Mouse (Mus musculus) NIH3T3 (cell line): ENCODE data around the gene Robo2.
"Not testable (repeated sequence)": the region's sequence is repeated elsewhere in the genome, so short reads cannot be mapped to it uniquely, and the experiment has no call there.

Source experiments
- DNase-seq: peaks from one replicate; pipeline ENCODE4 v3.0.0-alpha.2; 2012; ENCODE audit warnings: low read depth

The Robo2 gene

DNA sequence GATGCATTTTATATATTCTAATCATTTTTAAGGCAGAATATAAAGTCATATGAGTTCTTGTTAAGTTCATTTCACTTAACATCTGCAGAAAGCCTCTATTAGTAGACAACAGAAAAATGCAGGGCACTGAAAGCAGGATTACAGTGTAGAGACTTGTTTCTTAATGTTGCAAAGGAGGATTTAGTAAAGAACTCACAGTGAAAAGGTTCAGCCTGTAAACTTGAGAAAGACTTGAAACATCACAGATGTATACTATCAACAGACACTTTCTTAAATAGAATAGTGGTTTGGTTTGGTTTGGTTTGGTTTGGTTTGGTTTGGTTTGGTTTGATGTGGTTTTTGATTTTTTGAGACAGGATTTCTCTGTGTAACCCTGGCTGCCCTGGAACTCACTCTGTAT, 349.7 kb downstream of the Robo2 start:
- DNase-seq: no peak

DNA sequence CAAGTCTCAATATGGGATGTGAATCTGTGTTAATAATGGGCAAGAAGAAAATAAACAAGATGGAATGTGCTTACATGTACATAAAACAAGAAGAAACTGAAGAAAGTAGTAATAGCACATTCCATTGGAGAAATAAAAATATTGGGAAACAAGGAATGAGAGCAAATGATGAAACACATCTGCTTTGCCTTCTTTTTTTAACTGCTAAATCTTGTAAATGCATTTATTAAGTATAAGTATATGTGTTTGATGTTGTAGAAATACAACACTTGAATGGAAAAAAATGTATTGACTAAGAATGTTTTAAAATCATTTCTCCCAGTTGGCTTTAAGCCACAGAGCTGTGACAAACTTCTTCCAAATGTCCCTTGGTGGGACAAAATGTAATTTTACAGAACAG, 350.1 kb downstream of the Robo2 start:
- DNase-seq: no peak

DNA sequence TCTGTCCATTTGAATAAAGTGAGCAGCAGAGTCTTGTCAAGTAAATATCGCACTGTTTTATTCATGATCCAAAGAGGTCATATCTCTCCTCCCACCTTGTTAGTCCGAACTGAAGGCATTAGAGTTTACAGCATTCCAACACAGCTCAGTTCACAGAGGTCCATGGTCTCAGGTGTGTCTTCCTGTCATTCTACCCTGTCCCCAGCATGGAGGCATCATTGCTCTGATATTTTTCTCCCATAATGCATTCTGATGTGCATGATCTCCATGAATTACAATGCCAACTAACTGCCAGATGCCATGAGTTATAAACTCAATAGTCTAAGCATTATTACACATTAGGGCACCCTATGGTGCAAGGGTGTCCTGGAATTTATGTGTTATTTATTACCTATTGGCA, 354.7 kb downstream of the Robo2 start:
- DNase-seq: no peak

DNA sequence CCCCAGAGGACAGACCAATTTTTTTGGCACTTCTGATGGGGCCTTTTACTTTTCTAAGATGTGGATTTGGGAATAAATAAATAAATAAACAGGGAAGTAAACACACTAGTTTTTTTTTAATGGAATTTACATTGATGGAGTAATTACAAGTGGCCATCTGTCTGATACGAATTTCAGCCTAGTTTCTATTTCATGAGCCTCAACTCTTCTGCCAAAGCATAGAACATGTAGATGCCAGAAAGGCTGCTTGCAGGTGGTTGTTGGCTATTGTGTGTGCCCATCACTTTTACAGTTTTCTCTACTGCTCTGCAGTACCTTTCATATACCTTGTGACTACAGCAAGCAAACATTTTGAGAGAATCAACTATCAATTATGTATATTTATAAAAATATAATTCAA, 355.4 kb downstream of the Robo2 start:
- DNase-seq: no peak

- no peak for DNase-seq
Observed at GRCm38 (mm10) chr16:74055061-74055751, 356.4 kb downstream of the Robo2 start.

GRCm38 (mm10) chr16:74049467-74049866, 362.2 kb downstream of the Robo2 start:
- DNase-seq: no peak

DNA sequence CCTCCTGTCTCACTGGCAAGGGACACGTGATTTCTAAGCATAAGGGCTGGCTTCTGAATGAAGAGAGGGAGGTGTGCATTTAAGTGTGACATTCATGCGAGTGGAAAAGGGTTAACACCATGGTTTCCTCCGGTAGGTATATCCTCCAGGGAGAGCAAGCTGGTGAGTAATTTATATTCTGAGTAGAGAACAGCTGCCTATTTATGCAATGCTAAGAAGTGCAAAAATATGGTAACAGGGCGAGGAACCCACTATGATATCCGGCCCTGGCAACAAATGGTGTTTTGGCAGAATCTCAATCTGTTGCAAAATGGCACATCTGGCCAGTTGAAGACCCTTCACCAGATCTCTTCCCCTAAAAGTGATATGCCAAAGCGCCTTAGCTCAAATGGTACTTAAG, 362.6 kb downstream of the Robo2 start:
- DNase-seq: no peak

DNA sequence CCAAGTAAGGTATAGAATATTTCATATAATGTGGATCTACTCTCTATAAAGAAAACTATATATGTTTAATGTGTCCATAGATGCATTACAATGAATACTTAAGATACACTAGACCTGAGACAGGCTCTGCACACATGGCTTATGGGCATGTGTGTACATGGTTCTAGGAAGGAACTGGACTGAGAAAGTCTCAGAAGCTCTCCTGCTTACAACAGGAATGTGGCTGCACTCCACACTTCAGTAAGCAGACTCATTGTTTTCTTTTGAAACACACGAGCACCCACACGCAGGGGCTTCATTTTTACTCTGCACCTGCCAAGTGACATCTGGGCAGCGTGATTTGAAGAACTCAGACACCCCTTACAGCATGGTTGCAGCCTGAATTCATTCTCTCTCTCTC, 364.4 kb downstream of the Robo2 start:
- DNase-seq: no peak

- not testable (repeated sequence) for DNase-seq
Observed at GRCm38 (mm10) chr16:74040797-74041196, 370.8 kb downstream of the Robo2 start.

GRCm38 (mm10) chr16:74027822-74028221, 383.8 kb downstream of the Robo2 start:
- no peak for DNase-seq

GRCm38 (mm10) chr16:74022281-74022978, 389.2 kb downstream of the Robo2 start:
- DNase-seq: no peak

DNA sequence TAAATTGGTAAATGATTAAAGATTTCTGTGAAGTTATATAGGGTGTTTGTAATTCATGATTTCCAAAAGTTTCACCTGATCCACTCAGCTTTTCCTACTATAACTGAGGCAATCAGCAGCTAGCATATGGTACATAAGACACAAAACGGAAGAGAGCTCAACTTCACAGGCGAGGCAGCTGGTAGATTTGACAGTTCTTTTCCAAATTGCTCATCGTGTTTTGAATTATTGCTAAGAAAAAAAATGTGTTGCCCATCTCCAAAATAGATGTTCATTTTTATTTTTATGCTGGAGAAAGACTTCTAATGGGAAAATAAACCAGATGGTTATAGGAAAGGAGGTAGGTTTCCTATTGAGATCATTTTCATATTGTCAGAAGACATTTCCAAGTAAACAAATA, 405.9 kb downstream of the Robo2 start:
- DNase-seq: no peak

DNA sequence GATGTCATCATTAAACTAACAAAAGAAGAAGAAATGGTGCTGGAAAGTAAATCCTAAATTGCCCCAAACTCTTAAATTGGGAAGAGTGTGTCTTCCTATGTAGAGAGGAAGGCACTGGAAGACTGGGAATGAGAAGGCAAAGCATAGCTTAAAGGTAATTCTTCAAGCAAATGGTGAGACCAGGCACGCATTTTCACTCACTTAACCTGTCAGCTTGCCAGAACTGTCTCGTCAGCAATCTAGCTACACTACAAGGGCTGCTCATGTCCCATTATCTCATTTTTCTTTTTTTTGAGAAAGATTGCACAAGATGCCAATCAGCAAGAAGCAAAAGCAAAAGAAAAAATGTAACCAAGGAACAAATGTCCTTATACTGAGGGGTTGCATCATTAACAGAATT, 410.3 kb downstream of the Robo2 start:
- no peak for DNase-seq

DNA sequence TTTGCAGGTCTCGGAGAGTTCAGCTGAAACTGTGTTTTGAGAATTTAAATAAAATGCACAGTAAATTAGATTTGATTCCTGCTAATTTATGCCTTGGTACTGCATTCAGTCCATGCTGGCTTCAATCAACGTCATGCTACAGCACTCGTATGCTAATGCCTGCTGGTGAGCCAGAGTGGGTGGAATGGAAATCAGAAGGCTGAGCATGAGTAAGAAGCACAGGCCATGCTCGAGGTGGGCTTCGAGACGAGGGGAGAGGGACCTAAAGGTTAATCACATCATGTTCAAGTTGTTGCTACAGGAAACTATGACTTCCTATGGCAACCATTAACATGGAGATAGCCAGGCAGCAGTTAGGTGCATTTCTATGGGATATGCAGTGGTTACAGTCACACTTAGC, 420.4 kb downstream of the Robo2 start:
- DNase-seq: no peak

- DNase-seq: no peak
Observed at GRCm38 (mm10) chr16:73969573-73969972, 442.1 kb downstream of the Robo2 start.

GRCm38 (mm10) chr16:73964366-73964926, 447.2 kb downstream of the Robo2 start:
- no peak for DNase-seq

DNA sequence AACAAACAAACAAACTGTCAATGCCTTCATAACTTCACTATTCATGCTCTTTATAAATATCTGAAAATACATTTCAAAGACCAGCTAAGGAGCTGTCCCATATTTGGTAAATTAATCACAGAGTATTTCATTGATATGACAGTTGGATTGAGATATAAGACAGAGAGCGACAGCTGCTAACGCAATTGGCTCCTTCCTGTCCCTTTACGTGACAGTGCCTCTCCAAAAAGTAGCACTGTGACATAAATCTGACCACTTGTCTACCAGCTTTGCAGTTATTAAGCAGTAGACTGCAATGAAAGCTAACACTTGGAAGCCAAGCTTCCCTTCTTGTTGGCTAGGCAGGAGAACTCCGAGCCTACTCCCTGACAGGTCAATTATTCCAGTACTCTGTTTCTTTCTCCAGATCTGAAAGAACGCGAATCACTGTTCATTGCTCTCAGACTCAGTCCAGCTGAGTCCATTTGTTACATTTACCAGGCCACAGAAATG, 452.1 kb downstream of the Robo2 start:
- no peak for DNase-seq

- no peak for DNase-seq
Observed at GRCm38 (mm10) chr16:73958524-73958846, 453.1 kb downstream of the Robo2 start.

GRCm38 (mm10) chr16:73957675-73958523, 453.7 kb downstream of the Robo2 start:
- DNase-seq: no peak

DNA sequence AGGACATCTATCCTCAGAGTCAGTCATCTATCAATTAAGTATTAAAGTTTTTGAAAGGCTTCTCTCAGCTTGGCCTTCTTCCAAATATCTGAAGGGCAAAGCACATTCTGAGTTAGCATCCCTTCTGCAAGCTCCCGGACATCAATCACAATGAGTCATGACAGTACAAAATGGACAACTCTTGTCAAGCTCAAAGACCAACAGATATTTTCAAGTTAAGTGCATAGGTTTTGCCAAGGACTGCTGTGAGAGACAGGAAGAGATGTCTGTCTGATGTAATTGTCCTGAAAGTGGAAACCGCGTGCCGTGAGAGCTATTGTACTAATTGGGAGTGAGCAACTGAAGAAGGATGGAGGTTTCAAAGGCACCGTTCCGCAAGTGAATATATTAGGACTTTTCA, 465.5 kb downstream of the Robo2 start:
- DNase-seq: no peak

DNA sequence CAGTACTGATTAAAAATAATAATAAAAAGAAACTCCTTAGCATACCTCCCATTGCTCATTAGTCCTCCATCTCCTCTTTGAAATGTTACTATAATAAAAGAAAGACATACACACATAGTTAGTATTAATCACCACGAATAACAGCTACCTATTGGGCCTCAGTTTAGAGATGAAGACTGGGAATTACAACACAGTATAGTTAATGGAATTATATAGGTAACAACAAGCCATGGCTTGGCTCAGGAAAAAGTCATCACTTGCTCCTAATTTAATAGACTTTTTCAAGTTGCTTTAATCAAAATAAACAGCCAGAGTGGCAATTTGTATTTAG, 471.4 kb downstream of the Robo2 start:
- no peak for DNase-seq

- no peak for DNase-seq
Observed at GRCm38 (mm10) chr16:73939423-73940210, 472.0 kb downstream of the Robo2 start.
